Mouse (Mus musculus) small intestine, adult 2 months (tissue): ENCODE data around the gene Kcnj14.

Experiments used
- CTCF ChIP-seq: fragments of 200-500 bp; IDR thresholded peaks from 2 replicates; pipeline ENCODE4 v1.5.1; 2012; ENCODE audit warnings: low read depth, mild to moderate bottlenecking, control low read depth, inconsistent platforms, low read length, moderate library complexity, mixed read lengths; ENCODE audit not compliant: insufficient replicate concordance, insufficient read length; ENCODE audit errors: extremely low read depth
- POLR2A ChIP-seq: fragments of 200-500 bp; IDR thresholded peaks from 2 replicates; pipeline ENCODE4 v1.6.1; 2012; ENCODE audit warnings: low read depth, mild to moderate bottlenecking, control low read depth, inconsistent platforms, low read length, moderate library complexity

DNA sequence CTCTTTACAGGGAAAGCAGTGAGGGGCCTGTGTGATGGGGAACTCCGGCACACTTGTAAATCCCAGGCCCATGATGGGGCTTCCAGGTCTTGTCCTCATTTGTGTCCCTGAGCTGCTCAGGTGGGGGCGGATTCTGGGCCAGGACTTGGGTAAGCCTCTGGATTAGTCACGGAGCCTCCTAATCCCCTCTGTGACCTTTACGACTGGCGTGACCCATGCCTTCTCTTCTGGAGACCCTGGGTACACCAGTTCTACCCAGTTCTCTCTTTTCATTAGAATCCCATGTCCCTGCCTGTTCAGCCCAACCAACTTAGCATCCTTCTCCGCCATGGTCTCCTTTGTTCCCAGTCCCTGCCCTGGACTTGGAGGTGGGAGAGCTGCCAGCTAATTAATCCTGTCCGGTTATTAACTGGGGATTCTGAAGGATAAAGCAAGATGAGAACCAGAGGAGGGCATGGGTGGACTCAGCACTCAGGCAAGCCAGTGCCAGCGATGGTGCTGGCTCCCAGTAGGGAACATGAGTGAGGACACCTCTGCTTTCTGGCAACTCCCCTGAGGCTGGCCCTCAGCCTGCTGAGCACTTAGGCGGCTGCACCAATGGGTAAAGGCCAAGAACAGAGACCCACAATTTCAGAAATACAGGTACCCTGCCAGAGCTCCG is 9.1 kb downstream of the Kcnj14 start:
- TF ChIP-seq POLR2A (no peak), CTCF (no peak)
